Mouse (Mus musculus): ENCODE measurements around the gene Ctla4. TPM values are rescaled to one million over a fixed set of nuclear protein-coding genes. Genes with fewer than 3 reads are reported as not detected.

Ctla4 gene
- polyA plus RNA-seq, 1 experiment from 2014 or later = not detected

GRCm38 (mm10) chr1:60936963-60937711 lies 50.3 kb downstream of the Ctla4 start:
- ATAC-seq = no peak
- no peaks in the 10 kb centered on the region for H3K36me3 ChIP-seq
- H3K27me3 ChIP-seq = no peaks in the 10 kb centered on the region
- 83% methylated on average over 6 of the region's 6 CpGs for WGBS
- H3K4me1 ChIP-seq (replicated peaks) = 0 out of 2 replicates have a peak, but pooled peaks cover 3% of the 10 kb centered on the region
- no peak overlapping the region for H3K4me2 ChIP-seq (replicated peaks)
- no peaks in the 10 kb centered on the region for H3K9me3 ChIP-seq
- H3K9ac ChIP-seq (replicated peaks) = no peak overlapping the region
- H3K4me3 ChIP-seq (replicated peaks) = no peak overlapping the region
- H3K27ac ChIP-seq = no peak overlapping the region

GRCm38 (mm10) chr1:60938256-60938655 lies 51.5 kb downstream of the Ctla4 start:
- H3K4me1 ChIP-seq (replicated peaks) = 0 out of 2 replicates have a peak, but pooled peaks cover 3% of the 10 kb centered on the region
- H3K27ac ChIP-seq = no peak overlapping the region
- H3K36me3 ChIP-seq = no peaks in the 10 kb centered on the region
- no peak overlapping the region for H3K4me3 ChIP-seq (replicated peaks)
- WGBS = 92% methylated on average over 2 of the region's 2 CpGs
- H3K4me2 ChIP-seq (replicated peaks) = no peak overlapping the region
- no peak overlapping the region for H3K9ac ChIP-seq (replicated peaks)
- ATAC-seq = no peak
- H3K9me3 ChIP-seq = no peaks in the 10 kb centered on the region
- no peaks in the 10 kb centered on the region for H3K27me3 ChIP-seq

- Histone ChIP-seq H3K4me2 (replicated peaks) (no peak overlapping the region), H3K9ac (replicated peaks) (no peak overlapping the region), H3K9me3 (no peaks in the 10 kb centered on the region), H3K36me3 (no peaks in the 10 kb centered on the region), H3K27ac (no peak overlapping the region), H3K27me3 (no peaks in the 10 kb centered on the region), H3K4me3 (replicated peaks) (no peak overlapping the region), H3K4me1 (replicated peaks) (0 out of 2 replicates have a peak, but pooled peaks cover 3% of the 10 kb centered on the region)
- ATAC-seq = no peak
- 87% methylated on average over 5 of the region's 5 CpGs for WGBS
Measured at GRCm38 (mm10) chr1:60938974-60939373, 52.2 kb downstream of the Ctla4 start.

- no peak overlapping the region for H3K4me2 ChIP-seq (replicated peaks)
- WGBS = 71% methylated on average over 3 of the region's 3 CpGs
Measured at GRCm38 (mm10) chr1:60940023-60940422, 53.2 kb downstream of the Ctla4 start.

GRCm38 (mm10) chr1:60940620-60941019 lies 53.8 kb downstream of the Ctla4 start:
- no peak for ATAC-seq
- 93% methylated on average over 1 of the region's 1 CpGs for WGBS
- H3K36me3 ChIP-seq = no peaks in the 10 kb centered on the region

More at GRCm38 (mm10) chr1:60940023-60940422, 53.2 kb downstream of the Ctla4 start:
- Histone ChIP-seq H3K27me3 (no peaks in the 10 kb centered on the region), H3K9ac (replicated peaks) (no peak overlapping the region), H3K4me3 (replicated peaks) (no peak overlapping the region), H3K4me1 (replicated peaks) (0 out of 2 replicates have a peak, but pooled peaks cover 3% of the 10 kb centered on the region), H3K27ac (no peak overlapping the region), H3K36me3 (no peaks in the 10 kb centered on the region), H3K9me3 (no peaks in the 10 kb centered on the region)
- ATAC-seq = no peak

GRCm38 (mm10) chr1:60941056-60942048 lies 54.6 kb downstream of the Ctla4 start:
- no peaks in the 10 kb centered on the region for H3K27me3 ChIP-seq
- H3K9ac ChIP-seq (replicated peaks) = no peak overlapping the region
- no peaks in the 10 kb centered on the region for H3K9me3 ChIP-seq
- no peaks in the 10 kb centered on the region for H3K36me3 ChIP-seq
- no peak overlapping the region for H3K27ac ChIP-seq
- WGBS = 97% methylated on average over 5 of the region's 5 CpGs
- no peak for ATAC-seq
- H3K4me2 ChIP-seq (replicated peaks) = no peak overlapping the region
- no peaks in the 10 kb centered on the region for H3K4me1 ChIP-seq (replicated peaks)
- H3K4me3 ChIP-seq (replicated peaks) = no peak overlapping the region

More at GRCm38 (mm10) chr1:60940620-60941019, 53.8 kb downstream of the Ctla4 start:
- H3K27me3 ChIP-seq = no peaks in the 10 kb centered on the region
- no peak overlapping the region for H3K4me2 ChIP-seq (replicated peaks)
- H3K9me3 ChIP-seq = no peaks in the 10 kb centered on the region
- no peak overlapping the region for H3K27ac ChIP-seq
- 0 out of 2 replicates have a peak, but pooled peaks cover 2% of the 10 kb centered on the region for H3K4me1 ChIP-seq (replicated peaks)
- H3K4me3 ChIP-seq (replicated peaks) = no peak overlapping the region
- no peak overlapping the region for H3K9ac ChIP-seq (replicated peaks)

GRCm38 (mm10) chr1:60942921-60943320 lies 56.1 kb downstream of the Ctla4 start:
- no peaks in the 10 kb centered on the region for H3K4me1 ChIP-seq (replicated peaks)
- no peaks in the 10 kb centered on the region for H3K36me3 ChIP-seq
- WGBS = 82% methylated on average over 2 of the region's 2 CpGs
- no peak for ATAC-seq
- no peak overlapping the region for H3K9ac ChIP-seq (replicated peaks)
- H3K27ac ChIP-seq = no peak overlapping the region
- H3K27me3 ChIP-seq = no peaks in the 10 kb centered on the region
- H3K4me3 ChIP-seq (replicated peaks) = no peak overlapping the region
- H3K4me2 ChIP-seq (replicated peaks) = no peak overlapping the region
- H3K9me3 ChIP-seq = no peaks in the 10 kb centered on the region

- Histone ChIP-seq H3K4me2 (replicated peaks) (no peak overlapping the region), H3K4me1 (replicated peaks) (no peaks in the 10 kb centered on the region), H3K27ac (no peak overlapping the region), H3K36me3 (no peaks in the 10 kb centered on the region), H3K4me3 (replicated peaks) (no peak overlapping the region), H3K27me3 (no peaks in the 10 kb centered on the region), H3K9me3 (no peaks in the 10 kb centered on the region), H3K9ac (replicated peaks) (no peak overlapping the region)
- WGBS = 80% methylated on average over 8 of the region's 8 CpGs
- no peak for ATAC-seq
Measured at GRCm38 (mm10) chr1:60945633-60946401, 59.0 kb downstream of the Ctla4 start.

GRCm38 (mm10) chr1:60948112-60948511 lies 61.3 kb downstream of the Ctla4 start:
- no peaks in the 10 kb centered on the region for H3K36me3 ChIP-seq
- no peak for ATAC-seq
- no peaks in the 10 kb centered on the region for H3K4me1 ChIP-seq (replicated peaks)
- H3K27ac ChIP-seq = no peak overlapping the region
- no peak overlapping the region for H3K4me2 ChIP-seq (replicated peaks)
- no peaks in the 10 kb centered on the region for H3K27me3 ChIP-seq
- H3K9me3 ChIP-seq = no peaks in the 10 kb centered on the region
- no peak overlapping the region for H3K4me3 ChIP-seq (replicated peaks)
- 92% methylated on average over 6 of the region's 6 CpGs for WGBS
- H3K9ac ChIP-seq (replicated peaks) = no peak overlapping the region

- no peak for ATAC-seq
- no peaks in the 10 kb centered on the region for H3K27me3 ChIP-seq
- no peak overlapping the region for H3K4me3 ChIP-seq (replicated peaks)
- no peak overlapping the region for H3K27ac ChIP-seq
- no peaks in the 10 kb centered on the region for H3K9me3 ChIP-seq
- H3K36me3 ChIP-seq = no peaks in the 10 kb centered on the region
- no peak overlapping the region for H3K4me2 ChIP-seq (replicated peaks)
- no peaks in the 10 kb centered on the region for H3K4me1 ChIP-seq (replicated peaks)
- WGBS = 86% methylated on average over 7 of the region's 7 CpGs
- no peak overlapping the region for H3K9ac ChIP-seq (replicated peaks)
Measured at GRCm38 (mm10) chr1:60952958-60953357, 66.2 kb downstream of the Ctla4 start.

GRCm38 (mm10) chr1:60953686-60954085 lies 66.9 kb downstream of the Ctla4 start:
- Histone ChIP-seq H3K4me2 (replicated peaks) (no peak overlapping the region), H3K9ac (replicated peaks) (no peak overlapping the region), H3K4me1 (replicated peaks) (no peaks in the 10 kb centered on the region), H3K36me3 (no peaks in the 10 kb centered on the region), H3K9me3 (no peaks in the 10 kb centered on the region), H3K27me3 (no peaks in the 10 kb centered on the region), H3K27ac (no peak overlapping the region), H3K4me3 (replicated peaks) (no peak overlapping the region)
- ATAC-seq = no peak
- WGBS = 96% methylated on average over 7 of the region's 7 CpGs
